Mouse (Mus musculus): ENCODE data around the gene B3galt4. TPM values are rescaled to one million over a fixed set of nuclear protein-coding genes. Genes with fewer than 3 reads are reported as not detected.

Gene B3galt4
- polyA plus RNA-seq, 1 experiment from 2014 or later = 8.0 TPM

DNA sequence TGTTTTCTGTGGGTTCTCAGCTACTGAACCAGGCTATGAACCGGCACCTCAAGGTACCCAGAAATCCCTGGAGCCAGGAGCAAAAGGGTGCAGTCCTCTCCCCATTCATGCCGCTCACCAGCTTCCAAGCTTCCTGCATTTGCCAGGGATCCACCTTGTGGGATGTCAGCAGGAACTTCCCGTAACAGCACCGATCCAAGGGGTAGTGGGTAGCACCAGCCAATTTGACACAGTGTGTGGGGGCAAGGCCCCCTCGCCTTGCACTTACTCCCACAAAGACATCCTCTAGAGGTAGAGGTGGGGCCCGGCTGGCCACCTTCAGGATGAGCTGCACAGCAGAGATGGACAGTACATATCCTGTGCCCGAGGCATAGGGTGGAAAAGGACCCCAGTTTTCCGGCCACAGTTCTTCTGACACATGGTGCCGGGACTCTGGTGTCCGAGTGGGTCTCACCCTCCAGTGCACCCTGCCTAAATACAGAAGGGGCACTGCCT, 1.1 kb downstream of the B3galt4 start:
- H3K4me3 ChIP-seq = peak overlapping the region; percentile 51
- peaks cover 81% of the 10 kb centered on the region for H3K36me3 ChIP-seq
- peak overlapping the region; percentile 92 for H3K4me2 ChIP-seq (replicated peaks)
- WGBS = 80% methylated on average over 10 of the region's 10 CpGs
- peak overlapping the region; percentile 96 for H3K27ac ChIP-seq
- peaks cover 53% of the 10 kb centered on the region for H3K4me1 ChIP-seq
- H3K9ac ChIP-seq = peak overlapping the region; percentile 99
- no peaks in the 10 kb centered on the region for H3K27me3 ChIP-seq
- no peaks in the 10 kb centered on the region for H3K9me3 ChIP-seq
- ATAC-seq (ENCODE audit: low FRiP score, low read depth) = no peak

DNA sequence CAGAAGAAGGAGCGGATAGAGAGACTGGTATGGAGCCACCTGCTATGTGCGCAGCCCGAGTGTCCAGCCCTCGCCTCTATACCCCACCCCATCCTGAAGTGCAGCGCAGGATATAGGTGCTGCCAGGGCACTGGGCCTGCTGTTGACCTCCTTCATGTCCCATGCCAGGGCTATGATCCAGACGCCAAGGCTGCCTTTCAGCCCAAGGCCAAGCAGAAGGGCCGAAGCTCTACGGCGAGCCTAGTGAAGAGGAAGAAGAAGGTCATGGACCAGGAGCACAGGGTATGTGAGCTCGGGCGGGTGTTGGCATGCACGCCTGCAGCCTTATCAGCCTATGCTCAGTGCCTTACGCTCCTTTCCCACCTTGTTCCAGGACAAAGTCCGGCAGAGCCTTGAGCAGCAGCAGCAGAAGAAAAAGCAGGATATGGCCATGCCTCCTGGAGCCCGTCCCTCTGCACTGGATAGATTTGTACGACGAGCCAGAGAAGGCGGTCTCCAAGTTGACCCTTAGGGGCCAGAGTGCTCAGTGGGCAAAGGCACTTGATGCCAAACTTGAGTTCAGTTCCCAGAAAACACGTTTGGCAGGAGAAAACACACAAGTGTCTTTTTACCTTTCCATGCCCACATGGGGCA, 2.3 kb downstream of the B3galt4 start:
- WGBS = 88% methylated on average over 19 of the region's 19 CpGs
- ATAC-seq (ENCODE audit: low FRiP score, low read depth) = no peak
- H3K4me2 ChIP-seq (replicated peaks) = no peak overlapping the region
- H3K9me3 ChIP-seq = no peaks in the 10 kb centered on the region
- no peak overlapping the region for H3K4me3 ChIP-seq
- peaks cover 44% of the 10 kb centered on the region for H3K4me1 ChIP-seq
- no peak overlapping the region for H3K27ac ChIP-seq
- H3K27me3 ChIP-seq = no peaks in the 10 kb centered on the region
- H3K9ac ChIP-seq = no peak overlapping the region
- peaks cover 85% of the 10 kb centered on the region for H3K36me3 ChIP-seq

DNA sequence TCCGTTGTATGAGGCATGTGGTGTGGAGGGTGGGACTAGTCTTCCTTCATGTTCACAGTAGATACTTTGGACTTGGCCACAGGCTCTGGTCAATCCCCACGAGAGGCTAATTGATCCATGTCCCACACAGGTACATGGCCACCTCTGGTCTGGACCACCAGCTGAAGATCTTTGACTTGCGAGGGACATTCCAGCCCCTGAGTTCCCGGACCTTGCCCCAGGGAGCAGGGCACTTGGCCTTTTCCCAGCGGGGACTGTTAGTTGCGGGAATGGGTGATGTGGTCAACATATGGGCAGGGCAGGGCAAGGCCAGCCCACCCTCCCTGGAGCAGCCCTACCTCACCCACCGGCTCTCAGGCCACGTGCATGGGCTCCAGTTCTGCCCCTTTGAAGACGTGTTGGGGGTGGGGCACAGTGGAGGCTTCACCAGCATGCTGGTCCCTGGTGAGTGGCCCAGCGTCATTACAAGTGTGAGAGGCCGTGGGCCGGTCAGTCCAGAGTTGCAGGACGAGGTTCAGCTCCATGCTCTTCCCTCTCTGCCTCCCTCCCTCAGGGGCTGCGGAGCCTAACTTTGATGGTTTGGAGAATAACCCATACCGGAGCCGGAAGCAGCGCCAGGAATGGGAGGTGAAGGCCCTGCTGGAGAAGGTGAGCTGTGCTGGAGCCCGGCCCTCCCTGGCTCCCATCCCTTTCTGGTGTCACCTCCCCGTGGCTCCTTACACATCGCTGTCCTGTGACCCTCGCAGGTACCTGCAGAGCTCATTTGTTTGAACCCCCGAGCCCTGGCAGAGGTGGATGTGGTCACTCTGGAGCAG, 3.0 kb downstream of the B3galt4 start:
- H3K27me3 ChIP-seq = no peaks in the 10 kb centered on the region
- H3K9ac ChIP-seq = no peak overlapping the region
- H3K9me3 ChIP-seq = no peaks in the 10 kb centered on the region
- peaks cover 37% of the 10 kb centered on the region for H3K4me1 ChIP-seq
- peaks cover 84% of the 10 kb centered on the region for H3K36me3 ChIP-seq
- H3K4me2 ChIP-seq (replicated peaks) = no peak overlapping the region
- ATAC-seq (ENCODE audit: low FRiP score, low read depth) = no peak
- H3K27ac ChIP-seq = no peak overlapping the region
- no peak overlapping the region for H3K4me3 ChIP-seq
- WGBS = 82% methylated on average over 22 of the region's 22 CpGs

DNA sequence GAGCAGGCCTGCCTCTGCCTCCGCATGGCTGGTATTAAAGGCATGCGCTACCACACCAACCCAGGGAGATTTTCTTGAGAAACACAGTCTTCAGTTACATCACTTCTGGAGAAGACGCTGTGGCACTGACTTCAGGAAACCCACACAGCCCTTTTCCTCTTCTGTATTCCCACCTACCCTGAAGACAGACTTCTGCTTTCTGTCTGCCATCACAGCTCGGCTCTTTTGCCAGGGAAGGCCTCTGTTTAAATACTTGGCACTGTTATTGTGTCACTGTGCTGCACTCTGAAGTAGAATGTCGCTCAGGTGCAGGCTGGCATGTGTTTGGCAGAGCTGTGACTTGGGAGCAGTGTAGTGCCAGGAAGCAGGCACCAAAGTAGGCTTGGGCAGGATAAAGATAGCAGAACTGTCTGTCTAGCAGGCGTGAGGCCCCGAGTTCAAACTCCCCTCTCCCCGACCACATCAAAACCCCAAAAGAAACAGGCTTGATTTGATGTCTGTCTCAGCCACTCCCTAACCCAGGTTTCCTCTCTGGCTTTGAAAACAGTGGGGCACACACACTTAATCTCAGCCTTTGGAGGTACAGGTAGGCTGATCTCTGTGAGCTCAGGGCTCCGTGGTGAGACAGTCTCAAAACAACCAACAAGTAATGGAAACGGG, 3.7 kb downstream of the B3galt4 start:
- H3K4me1 ChIP-seq = peaks cover 30% of the 10 kb centered on the region
- H3K4me2 ChIP-seq (replicated peaks) = no peak overlapping the region
- H3K27me3 ChIP-seq = no peaks in the 10 kb centered on the region
- 89% methylated on average over 10 of the region's 10 CpGs for WGBS
- no peak for ATAC-seq (ENCODE audit: low FRiP score, low read depth)
- no peaks in the 10 kb centered on the region for H3K9me3 ChIP-seq
- H3K4me3 ChIP-seq = no peak overlapping the region
- peaks cover 84% of the 10 kb centered on the region for H3K36me3 ChIP-seq
- H3K27ac ChIP-seq = no peak overlapping the region
- no peak overlapping the region for H3K9ac ChIP-seq

DNA sequence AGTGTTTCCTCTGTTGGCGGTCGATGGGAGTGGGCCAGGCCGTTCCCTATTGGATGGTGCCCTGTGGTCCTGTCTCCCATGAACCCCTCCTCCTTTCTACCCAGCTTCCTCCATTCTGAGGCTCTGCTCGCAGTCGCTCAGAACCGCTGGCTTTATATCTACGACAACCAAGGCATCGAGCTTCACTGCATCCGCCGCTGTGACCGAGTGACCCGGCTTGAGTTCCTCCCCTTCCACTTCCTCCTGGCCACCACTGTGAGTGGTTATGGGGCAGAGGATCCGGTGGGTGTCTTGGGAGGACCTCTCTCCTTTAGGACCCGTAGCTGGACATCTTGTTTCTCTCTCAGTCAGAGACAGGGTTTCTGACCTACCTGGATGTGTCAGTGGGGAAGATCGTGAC, 7.8 kb downstream of the B3galt4 start:
- Histone ChIP-seq H3K27me3 (no peaks in the 10 kb centered on the region), H3K9me3 (no peaks in the 10 kb centered on the region), H3K27ac (no peak overlapping the region), H3K4me2 (replicated peaks) (no peak overlapping the region), H3K4me3 (no peak overlapping the region), H3K36me3 (peaks cover 65% of the 10 kb centered on the region), H3K9ac (no peak overlapping the region), H3K4me1 (peaks cover 21% of the 10 kb centered on the region)
- WGBS = 94% methylated on average over 15 of the region's 15 CpGs
- no peak for ATAC-seq (ENCODE audit: low FRiP score, low read depth)

DNA sequence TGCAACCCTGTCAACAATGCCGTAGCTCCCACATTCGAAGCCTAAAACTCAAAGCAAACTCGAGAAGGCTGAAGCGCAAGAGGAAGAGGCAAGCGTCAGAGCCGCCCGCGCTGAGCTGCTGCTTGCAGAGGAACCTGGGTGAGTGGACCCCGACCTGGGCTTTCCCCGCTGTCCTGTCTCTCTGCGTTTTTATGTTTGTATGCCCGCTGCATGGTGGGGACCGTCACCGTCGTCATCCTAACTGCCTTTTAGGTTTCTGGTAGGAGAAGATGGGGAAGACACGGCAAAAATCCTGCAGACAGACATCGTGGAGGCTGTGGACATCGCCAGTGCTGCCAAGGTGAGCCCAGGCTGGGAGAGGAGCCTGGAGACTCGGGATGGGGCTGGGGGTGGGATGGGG, 9.9 kb downstream of the B3galt4 start:
- WGBS = 57% methylated on average over 19 of the region's 19 CpGs
- no peak for ATAC-seq (ENCODE audit: low FRiP score, low read depth)
- peaks cover 63% of the 10 kb centered on the region for H3K36me3 ChIP-seq

DNA sequence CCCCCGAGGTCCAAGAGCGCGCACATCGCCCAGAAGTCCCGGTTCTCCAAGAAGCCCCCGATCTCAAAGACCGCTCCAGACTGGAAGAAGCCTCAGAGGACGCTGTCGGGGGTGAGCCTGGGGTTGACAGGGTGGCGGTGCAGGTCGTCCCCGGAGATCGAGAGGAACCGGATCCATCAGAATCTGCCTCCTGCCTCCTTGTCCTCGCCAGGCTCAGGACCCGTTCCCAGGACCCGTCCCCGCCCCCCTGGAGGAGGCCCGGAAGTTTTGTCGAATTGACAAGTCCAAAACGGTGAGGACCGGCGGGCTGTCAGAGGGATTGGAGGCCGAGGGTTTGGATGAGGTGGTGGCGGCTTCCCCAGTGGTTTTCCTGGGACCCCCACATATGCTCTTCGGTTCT, 10.3 kb downstream of the B3galt4 start:
- H3K9ac ChIP-seq = peak overlapping the region; percentile 87
- H3K4me3 ChIP-seq = peak overlapping the region; percentile 84
- ATAC-seq (ENCODE audit: low FRiP score, low read depth) = peak; percentile 17; the same call in 1 of the 2 replicates
- H3K27me3 ChIP-seq = no peaks in the 10 kb centered on the region
- H3K27ac ChIP-seq = no peak overlapping the region
- WGBS = 4% methylated on average over 26 of the region's 26 CpGs
- H3K4me2 ChIP-seq (replicated peaks) = peak overlapping the region; percentile 98
- peaks cover 21% of the 10 kb centered on the region for H3K4me1 ChIP-seq
- no peaks in the 10 kb centered on the region for H3K9me3 ChIP-seq
- peaks cover 63% of the 10 kb centered on the region for H3K36me3 ChIP-seq

More for the DNA sequence above, 9.9 kb downstream of the B3galt4 start:
- Histone ChIP-seq H3K9ac (peak overlapping the region; percentile 87), H3K4me1 (peaks cover 21% of the 10 kb centered on the region), H3K9me3 (no peaks in the 10 kb centered on the region), H3K27me3 (no peaks in the 10 kb centered on the region), H3K4me3 (peak overlapping the region; percentile 84), H3K27ac (no peak overlapping the region), H3K4me2 (replicated peaks) (peak overlapping the region; percentile 98)

DNA sequence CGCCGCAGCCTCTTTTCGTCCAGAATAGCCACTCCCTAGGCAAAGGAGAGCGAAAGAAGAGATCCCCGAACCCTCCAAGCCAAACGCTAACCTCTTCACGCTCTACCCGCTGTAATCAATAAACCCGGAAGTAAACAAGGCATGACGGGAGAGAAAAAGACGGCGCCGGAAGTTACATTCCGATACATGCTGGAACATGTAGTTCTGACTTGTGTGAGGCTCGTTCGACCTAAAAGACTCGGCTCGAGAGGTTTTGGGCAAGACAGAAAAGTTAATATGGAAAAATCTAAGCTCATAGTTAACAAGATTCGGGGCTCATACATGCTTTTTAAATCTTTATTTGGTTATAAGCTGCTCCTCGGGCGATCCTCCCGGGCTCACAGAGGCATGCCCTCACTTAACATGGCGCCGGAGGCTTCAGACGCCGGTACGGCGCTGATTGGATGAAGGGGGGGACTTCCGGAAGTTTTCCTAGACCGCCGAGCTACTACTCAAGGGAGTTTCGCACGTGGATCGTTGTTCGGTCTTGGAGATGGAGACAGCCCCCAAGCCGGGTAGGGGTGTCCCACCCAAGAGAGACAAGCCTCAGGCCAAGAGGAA, 11.0 kb downstream of the B3galt4 start, which contains the start of the genes Pfdn6 and Wdr46:
TSS of gene Pfdn6 (minus strand) at position 138 of the 600 bp plus-strand sequence.
TSS of gene Wdr46 (plus strand) at position 455 of the 600 bp plus-strand sequence.
- Histone ChIP-seq H3K27me3 (no peaks in the 10 kb centered on the region), H3K9ac (peak within 1 kb of the TSS; percentile 87), H3K4me3 (peak within 1 kb of the TSS; percentile 84), H3K9me3 (no peaks in the 10 kb centered on the region), H3K4me1 (peaks cover 21% of the 10 kb centered on the region), H3K36me3 (peaks cover 63% of the 10 kb centered on the region), H3K27ac (no peak within 1 kb of the TSS), H3K4me2 (replicated peaks) (peak within 1 kb of the TSS; percentile 98)
- peak; percentile 93 for ATAC-seq (ENCODE audit: low FRiP score, low read depth)
- under 1% methylated on average over 36 of the region's 36 CpGs for WGBS

DNA sequence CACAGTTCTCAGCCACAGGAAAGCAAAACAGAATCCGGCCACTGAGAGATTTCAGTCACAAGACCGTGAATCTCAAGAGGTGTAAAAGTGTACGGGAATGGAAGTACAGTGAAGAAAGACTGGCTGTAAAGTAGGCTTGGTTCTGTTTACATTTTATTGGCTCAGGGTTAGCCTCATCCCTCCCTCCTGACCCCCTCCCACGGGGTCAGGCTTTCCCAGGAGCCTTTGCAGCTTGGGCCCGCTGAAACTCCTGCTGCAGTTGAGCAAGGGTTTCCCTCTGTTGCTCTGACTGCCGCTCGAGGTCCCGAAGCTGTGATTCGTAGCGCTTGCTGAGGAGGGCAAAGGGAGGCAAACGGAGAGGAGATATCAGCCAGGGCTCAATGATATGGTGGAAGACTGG, 12.5 kb downstream of the B3galt4 start:
- H3K4me2 ChIP-seq (replicated peaks) = peak overlapping the region; percentile 98
- H3K9me3 ChIP-seq = no peaks in the 10 kb centered on the region
- H3K27me3 ChIP-seq = no peaks in the 10 kb centered on the region
- no peak overlapping the region for H3K9ac ChIP-seq
- WGBS = 81% methylated on average over 11 of the region's 11 CpGs
- peaks cover 21% of the 10 kb centered on the region for H3K4me1 ChIP-seq
- ATAC-seq (ENCODE audit: low FRiP score, low read depth) = no peak
- H3K36me3 ChIP-seq = peaks cover 64% of the 10 kb centered on the region
- no peak overlapping the region for H3K27ac ChIP-seq
- H3K4me3 ChIP-seq = peak overlapping the region; percentile 84

DNA sequence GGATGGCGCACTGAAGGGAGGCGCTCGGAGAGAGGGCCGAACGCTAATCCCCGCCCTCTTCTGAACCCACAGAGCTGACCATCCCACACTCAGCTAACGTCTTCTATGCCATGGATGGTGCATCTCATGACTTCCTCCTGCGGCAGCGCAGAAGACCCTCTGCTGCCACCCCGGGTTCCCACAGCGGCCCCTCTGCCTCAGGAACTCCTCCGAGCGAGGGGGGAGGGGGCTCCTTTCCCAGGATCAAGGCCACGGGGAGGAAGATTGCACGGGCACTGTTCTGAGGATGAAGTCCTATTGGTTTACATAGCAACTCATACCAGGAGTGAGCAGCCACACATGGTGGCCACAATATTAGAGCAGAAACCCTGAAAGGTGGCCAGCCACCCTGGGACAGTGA, 14.3 kb downstream of the B3galt4 start:
- Histone ChIP-seq H3K27ac (no peak overlapping the region), H3K4me3 (no peak overlapping the region), H3K9me3 (no peaks in the 10 kb centered on the region), H3K4me2 (replicated peaks) (no peak overlapping the region), H3K27me3 (no peaks in the 10 kb centered on the region), H3K4me1 (peaks cover 21% of the 10 kb centered on the region), H3K9ac (no peak overlapping the region), H3K36me3 (peaks cover 68% of the 10 kb centered on the region)
- ATAC-seq (ENCODE audit: low FRiP score, low read depth) = no peak
- 83% methylated on average over 15 of the region's 15 CpGs for WGBS

DNA sequence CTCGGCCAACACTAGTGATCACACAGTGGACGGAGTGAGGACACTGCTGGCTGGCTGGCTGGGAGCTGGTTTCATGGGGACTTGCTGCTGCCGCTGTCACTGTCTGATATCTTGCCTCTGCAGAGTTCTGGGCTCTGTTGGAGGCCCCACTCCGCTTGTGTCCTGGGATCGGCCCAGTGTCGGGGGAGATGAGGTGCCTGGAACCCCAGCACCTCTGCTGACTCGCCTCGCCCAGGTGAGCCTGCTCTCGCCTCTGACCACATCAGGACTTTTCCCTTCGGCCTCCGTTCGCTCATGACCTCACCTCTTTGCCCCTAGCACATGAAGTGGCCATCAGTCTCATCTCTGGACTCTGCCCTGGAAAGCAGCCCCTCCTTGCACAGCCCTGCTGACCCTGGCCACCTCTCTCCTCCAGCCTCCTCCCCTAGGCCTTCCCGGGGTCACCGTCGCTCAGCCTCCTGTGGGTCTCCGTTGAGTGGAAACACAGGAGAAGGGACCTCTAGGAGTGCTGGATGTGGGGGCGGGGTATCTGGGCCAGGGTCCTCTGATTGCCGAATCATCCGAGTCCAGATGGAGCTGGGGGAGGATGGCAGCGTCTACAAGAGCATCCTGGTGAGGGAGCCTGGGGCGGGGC, 15.7 kb downstream of the B3galt4 start:
- Histone ChIP-seq H3K36me3 (peaks cover 69% of the 10 kb centered on the region), H3K9ac (no peak overlapping the region), H3K4me1 (peaks cover 24% of the 10 kb centered on the region), H3K4me3 (no peak overlapping the region), H3K9me3 (no peaks in the 10 kb centered on the region), H3K27me3 (no peaks in the 10 kb centered on the region), H3K27ac (no peak overlapping the region), H3K4me2 (replicated peaks) (no peak overlapping the region)
- 86% methylated on average over 21 of the region's 21 CpGs for WGBS
- no peak for ATAC-seq (ENCODE audit: low FRiP score, low read depth)

Data from limb, embryonic 13.5 days (tissue).